Mouse (Mus musculus) effector memory CD4-positive, alpha-beta T cell, adult 5 months (primary cell): ENCODE measurements around the gene Col26a1. TPM values are rescaled to one million over a fixed set of nuclear protein-coding genes. Genes with fewer than 3 reads are reported as not detected.

Source experiments
- polyA plus RNA-seq: library from polyadenylated mRNA; unstranded; fragments of 100-300 nt; shearing (Covaris generic); gene quantifications from one replicate; pipeline ENCODE4 v1.2.1, GENCODE M21; 2017

Gene Col26a1
- 0.14 TPM for polyA plus RNA-seq

DNA sequence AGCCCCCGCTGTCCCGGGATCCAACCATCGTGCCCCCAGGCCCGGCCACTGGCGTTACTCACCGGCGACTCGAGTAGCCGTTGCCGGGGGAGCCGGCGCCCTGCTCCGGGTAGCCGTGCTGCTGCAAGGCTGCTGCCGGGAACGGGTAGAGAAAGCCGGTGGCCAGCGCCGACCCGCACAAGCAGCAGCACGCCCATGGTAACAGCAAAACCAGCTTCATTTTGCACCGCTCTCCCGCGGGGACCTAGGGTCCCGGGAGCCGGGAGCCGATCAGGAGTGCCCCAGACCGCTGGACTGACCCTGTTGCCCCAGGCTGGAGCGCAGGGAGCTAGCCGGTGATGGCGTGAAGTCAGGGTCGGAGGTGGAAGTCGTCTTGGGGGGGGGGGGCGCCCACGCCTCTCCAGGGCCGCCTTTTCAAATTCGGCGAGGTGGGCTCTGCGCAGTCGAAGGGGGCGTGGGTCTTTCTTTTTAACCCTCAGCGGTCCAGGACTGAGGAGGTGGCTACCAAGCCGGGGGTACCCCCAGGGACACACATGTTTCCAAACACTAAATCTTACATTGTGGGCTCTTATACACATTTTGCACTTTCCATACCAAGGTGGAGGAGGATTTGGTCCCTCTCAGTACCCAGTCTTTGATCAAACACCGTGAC, at the start of gene Col26a1:
Gene Col26a1 (minus strand): TSS at position 422 of the 652 bp plus-strand sequence.

DNA sequence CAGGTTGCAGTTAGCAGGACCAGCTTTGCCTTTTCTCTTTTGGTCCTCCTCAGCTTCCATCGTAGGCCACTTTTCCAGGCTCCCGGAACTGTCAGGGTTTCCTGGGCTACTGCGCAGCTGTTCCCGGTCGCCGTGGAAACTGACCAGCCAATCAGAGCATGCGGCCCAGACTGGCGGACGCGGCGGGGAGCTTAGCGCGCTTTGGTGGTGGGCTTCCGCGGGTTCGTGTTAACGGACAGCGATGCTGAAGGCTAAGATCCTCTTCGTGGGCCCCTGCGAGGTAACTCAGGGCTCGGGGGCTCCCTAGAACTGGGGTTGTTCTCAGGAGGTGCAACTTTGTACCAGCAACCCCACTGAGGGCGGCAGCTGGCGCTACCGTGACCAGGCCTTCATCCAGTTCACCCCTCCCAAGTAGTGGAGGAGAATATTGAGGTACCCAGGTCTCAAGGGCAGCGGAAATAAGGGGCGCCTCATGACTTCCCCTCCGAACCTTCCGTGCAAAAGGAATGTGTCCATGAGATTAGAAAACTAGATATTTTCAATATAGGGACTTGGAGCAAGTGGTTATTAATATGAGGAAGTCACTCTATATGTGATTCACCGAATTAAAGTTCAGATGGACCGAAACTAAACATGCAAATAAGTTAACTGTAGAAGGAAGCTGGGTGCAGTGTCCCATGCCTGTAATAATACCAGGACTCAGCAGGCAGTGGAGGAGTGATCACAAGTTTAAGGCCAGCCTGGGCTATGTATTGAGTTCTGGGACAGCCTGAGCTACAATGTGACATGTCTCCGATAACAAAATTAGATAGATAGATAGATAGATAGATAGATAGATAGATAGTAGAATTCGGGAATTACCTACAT, 25.2 kb upstream of the Col26a1 start, which contains the start of gene Ift22:
Gene Ift22 (plus strand): TSS at position 160 of the 867 bp plus-strand sequence.

DNA sequence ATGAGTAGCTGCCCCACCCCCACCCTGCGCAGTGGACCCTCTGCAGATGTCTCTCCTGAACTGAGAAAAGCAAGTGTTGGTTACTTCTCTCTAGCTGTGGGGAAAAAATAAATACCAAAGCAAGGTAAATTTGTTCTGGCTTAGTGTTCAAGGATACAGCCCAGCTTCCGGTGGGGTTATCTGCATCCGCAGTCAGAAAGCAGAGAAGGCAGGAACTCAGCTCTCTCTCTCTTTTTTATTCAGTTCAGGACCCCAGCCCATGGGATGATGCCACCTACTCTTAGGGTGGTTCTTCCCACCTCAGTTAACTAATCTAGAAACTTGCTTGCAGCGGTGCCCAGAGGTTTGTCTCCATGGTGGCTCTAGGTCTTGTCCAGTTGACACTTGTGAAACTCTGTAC, 190.2 kb downstream of the Col26a1 start, which contains the start of gene Myl10:
Gene Myl10 (plus strand): TSS at position 363 of the 400 bp plus-strand sequence.

Other genes starting within 250 kb of the Col26a1 start
- not detected for gene Myl10, start 190.1 kb downstream of the Col26a1 start, polyA plus RNA-seq
- 3.7 TPM for gene Ift22, start 24.9 kb upstream of the Col26a1 start, polyA plus RNA-seq
- gene Fis1, start 70.1 kb upstream of the Col26a1 start, polyA plus RNA-seq, result 161 TPM
- not detected for gene Cldn15, start 83.4 kb upstream of the Col26a1 start, polyA plus RNA-seq
- gene Plod3, start 103.8 kb upstream of the Col26a1 start, polyA plus RNA-seq, result 5.3 TPM
- 23.6 TPM for gene Znhit1, start 104.8 kb upstream of the Col26a1 start, polyA plus RNA-seq
- 0.15 TPM for gene Vgf, start 143.2 kb upstream of the Col26a1 start, polyA plus RNA-seq
- gene Ap1s1, start 162.9 kb upstream of the Col26a1 start, polyA plus RNA-seq, result 39.8 TPM
- gene Serpine1, start 189.1 kb upstream of the Col26a1 start, polyA plus RNA-seq, result not detected
- 6.5 TPM for gene Trim56, start 233.0 kb upstream of the Col26a1 start, polyA plus RNA-seq